Mouse (Mus musculus): ENCODE measurements around the gene Klhl32. TPM values are rescaled to one million over a fixed set of nuclear protein-coding genes. Genes with fewer than 3 reads are reported as not detected.
"Not testable (repeated sequence)": the region's sequence is repeated elsewhere in the genome, so short reads cannot be mapped to it uniquely, and the experiment has no call there.

Gene Klhl32
- 0.17 and 0.24 TPM in 2 replicates for polyA plus RNA-seq (2016; fragmentation: Nextera tagmentation; extraction: Ambion mirVana)

DNA sequence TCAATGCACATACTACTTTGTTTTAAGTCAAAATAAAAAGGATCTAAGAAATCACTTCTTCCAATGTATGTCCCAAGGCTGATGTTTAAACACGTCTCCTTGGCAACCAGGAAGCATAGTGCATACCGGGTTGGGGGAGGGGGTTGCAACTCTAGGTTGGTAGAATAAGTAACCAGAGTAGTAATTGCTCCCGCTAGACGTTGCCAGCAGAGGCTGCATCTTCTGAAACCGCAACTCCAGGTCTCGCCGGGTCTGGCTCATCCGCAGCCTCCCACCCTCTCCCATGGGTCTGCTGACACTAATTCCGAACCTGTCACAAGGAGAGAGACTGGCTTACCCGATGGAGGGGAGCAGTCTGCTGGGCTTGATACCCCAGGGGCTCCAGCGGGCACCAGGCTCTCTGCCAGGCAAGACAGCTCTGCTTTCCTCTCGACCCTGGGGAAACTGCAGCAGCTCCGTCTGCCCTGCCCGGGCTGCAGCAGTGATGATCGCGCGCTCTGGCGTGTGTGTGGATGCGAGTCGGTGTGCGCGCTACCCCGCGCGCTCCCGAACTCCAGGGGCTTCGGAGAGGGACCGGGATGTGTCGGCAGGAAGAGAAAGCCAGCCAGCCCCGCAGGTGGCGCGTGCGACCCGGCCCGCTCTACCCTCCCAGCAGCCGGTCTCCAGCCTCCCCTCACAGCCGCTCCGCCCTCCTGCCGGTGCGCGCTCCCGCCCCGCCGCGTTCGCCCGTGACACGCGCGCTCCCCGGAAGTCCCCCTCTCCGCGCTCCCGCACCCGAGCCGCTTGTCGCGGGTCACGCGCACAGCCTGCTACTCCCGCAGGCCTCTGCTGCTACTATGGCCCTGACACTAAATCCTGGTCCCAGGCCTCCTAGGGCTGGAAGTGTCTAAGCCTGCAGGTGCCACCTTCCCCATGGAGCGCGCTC, at the start of gene Klhl32:
Klhl32 (minus strand) TSS at position 724 of the 925 bp plus-strand sequence.
- peaks cover 16% of the 10 kb centered on the region for H3K27me3 ChIP-seq (replicated peaks)
- peak within 1 kb of the TSS; percentile 62 for H3K4me3 ChIP-seq
- H3K4me1 ChIP-seq: no peaks in the 10 kb centered on the region
- ATAC-seq: peak; percentile 79
- H3K4me2 ChIP-seq: peak within 1 kb of the TSS; percentile 82
- no peaks in the 10 kb centered on the region for H3K9me3 ChIP-seq (replicated peaks)
- under 1% methylated on average over 63 of the region's 63 CpGs for WGBS (ENCODE audit: insufficient replicate concordance)
- H3K9ac ChIP-seq: peak within 1 kb of the TSS; percentile 56
- H3K36me3 ChIP-seq: no peaks in the 10 kb centered on the region
- no peak within 1 kb of the TSS for H3K27ac ChIP-seq

DNA sequence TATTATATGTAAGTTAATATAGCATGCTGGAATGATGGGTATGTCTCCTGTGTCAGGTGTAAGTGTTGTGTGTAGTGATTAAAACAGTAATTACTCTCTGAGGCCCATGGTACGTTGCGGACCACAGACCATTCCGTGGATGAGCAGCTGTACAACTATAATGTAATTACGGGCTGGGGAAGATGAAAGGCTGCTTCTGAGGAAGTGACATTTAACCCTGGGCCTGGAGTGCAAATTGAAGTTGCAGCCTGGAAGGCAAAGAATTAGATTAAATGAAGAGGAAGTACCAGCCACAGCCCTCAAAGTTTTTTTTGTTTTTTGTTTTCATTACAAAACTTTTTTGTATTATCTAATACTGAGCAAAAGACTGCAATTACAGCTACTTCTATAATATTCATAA, 48.2 kb upstream of the Klhl32 start:
- 40% methylated on average over 4 of the region's 4 CpGs for WGBS (ENCODE audit: insufficient replicate concordance)
- peak overlapping the region; percentile 88 for H3K4me2 ChIP-seq
- no peak for ATAC-seq
- H3K4me1 ChIP-seq: peaks cover 11% of the 10 kb centered on the region
- no peaks in the 10 kb centered on the region for H3K9me3 ChIP-seq (replicated peaks)
- peak overlapping the region; percentile 74 for H3K9ac ChIP-seq
- H3K27ac ChIP-seq: no peak overlapping the region
- peaks cover 31% of the 10 kb centered on the region for H3K36me3 ChIP-seq
- peak overlapping the region; percentile 70 for H3K4me3 ChIP-seq
- no peaks in the 10 kb centered on the region for H3K27me3 ChIP-seq (replicated peaks)

GRCm38 (mm10) chr4:24898636-24899035, 47.7 kb upstream of the Klhl32 start:
- Histone ChIP-seq H3K9me3 (replicated peaks) (no peaks in the 10 kb centered on the region), H3K27ac (no peak overlapping the region), H3K4me2 (peak overlapping the region; percentile 88), H3K9ac (peak overlapping the region; percentile 74), H3K4me3 (peak overlapping the region; percentile 70), H3K4me1 (peaks cover 11% of the 10 kb centered on the region), H3K27me3 (replicated peaks) (no peaks in the 10 kb centered on the region), H3K36me3 (peaks cover 30% of the 10 kb centered on the region)
- no peak for ATAC-seq
- 16% methylated on average over 8 of the region's 8 CpGs for WGBS (ENCODE audit: insufficient replicate concordance)

DNA sequence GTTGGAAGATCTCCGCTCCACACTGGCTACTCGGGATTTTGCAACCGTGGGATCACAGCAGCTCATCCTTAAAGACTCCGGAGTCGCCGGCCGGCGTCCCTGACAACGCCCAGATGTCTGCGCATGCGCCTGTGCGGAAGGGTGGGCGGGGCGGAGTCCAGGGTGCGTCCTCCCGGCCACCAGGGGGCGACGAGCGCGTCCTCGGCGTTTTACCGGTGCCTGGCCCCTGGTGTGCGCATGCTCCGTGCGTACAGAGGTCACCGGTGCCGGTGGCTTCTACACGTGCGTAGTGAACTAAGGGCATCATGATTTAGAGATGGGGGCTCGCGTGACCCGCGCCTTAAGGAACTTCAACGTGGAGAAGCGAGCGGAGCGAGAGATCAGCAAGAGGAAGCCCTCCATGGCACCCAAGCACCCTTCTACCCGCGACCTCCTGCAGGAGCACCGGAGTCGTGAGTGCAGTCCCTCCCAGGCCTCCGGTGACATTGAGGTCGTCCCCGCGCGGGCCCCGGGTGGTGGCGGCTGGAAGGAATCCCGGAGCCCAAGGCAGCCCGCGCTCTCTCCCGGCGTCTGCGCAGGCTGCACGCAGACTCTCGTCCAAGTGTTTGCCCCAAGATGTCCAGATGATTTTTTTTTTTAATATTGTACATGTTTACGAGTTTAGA, 47.1 kb upstream of the Klhl32 start, which contains the start of gene Ndufaf4:
Ndufaf4 (plus strand) TSS at position 233 of the 665 bp plus-strand sequence.
- H3K4me2 ChIP-seq: peak within 1 kb of the TSS; percentile 88
- peak within 1 kb of the TSS; percentile 59; the same call in 1 of the 2 replicates for H3K27ac ChIP-seq
- under 1% methylated on average over 58 of the region's 58 CpGs for WGBS (ENCODE audit: insufficient replicate concordance)
- peak; percentile 98 for ATAC-seq
- peak within 1 kb of the TSS; percentile 70 for H3K4me3 ChIP-seq
- H3K27me3 ChIP-seq (replicated peaks): no peaks in the 10 kb centered on the region
- H3K36me3 ChIP-seq: peaks cover 23% of the 10 kb centered on the region
- peaks cover 11% of the 10 kb centered on the region for H3K4me1 ChIP-seq
- peak within 1 kb of the TSS; percentile 74 for H3K9ac ChIP-seq
- no peaks in the 10 kb centered on the region for H3K9me3 ChIP-seq (replicated peaks)

- H3K9ac ChIP-seq: peak overlapping the region; percentile 59
- 13% methylated on average over 7 of the region's 7 CpGs for WGBS (ENCODE audit: insufficient replicate concordance)
Measured at GRCm38 (mm10) chr4:24897351-24897750, 46.4 kb upstream of the Klhl32 start.

GRCm38 (mm10) chr4:24896829-24897228, 45.9 kb upstream of the Klhl32 start:
- Histone ChIP-seq H3K9me3 (replicated peaks) (no peaks in the 10 kb centered on the region), H3K27me3 (replicated peaks) (no peaks in the 10 kb centered on the region), H3K4me2 (peak overlapping the region; percentile 88), H3K36me3 (peaks cover 15% of the 10 kb centered on the region), H3K27ac (no peak overlapping the region), H3K4me1 (peaks cover 11% of the 10 kb centered on the region), H3K4me3 (peak overlapping the region; percentile 70; the same call in 1 of the 2 replicates), H3K9ac (no peak overlapping the region; the same call in 1 of the 2 replicates)
- no peak for ATAC-seq
- WGBS (ENCODE audit: insufficient replicate concordance): 0% methylated on average over 1 of the region's 1 CpGs

More at GRCm38 (mm10) chr4:24897351-24897750, 46.4 kb upstream of the Klhl32 start:
- Histone ChIP-seq H3K36me3 (peaks cover 19% of the 10 kb centered on the region), H3K27ac (no peak overlapping the region), H3K27me3 (replicated peaks) (no peaks in the 10 kb centered on the region), H3K4me3 (peak overlapping the region; percentile 70), H3K4me1 (peaks cover 11% of the 10 kb centered on the region), H3K4me2 (peak overlapping the region; percentile 88), H3K9me3 (replicated peaks) (no peaks in the 10 kb centered on the region)
- peak; percentile 66 for ATAC-seq

- ATAC-seq: no peak
- H3K4me3 ChIP-seq: no peak overlapping the region
- H3K36me3 ChIP-seq: no peaks in the 10 kb centered on the region
- no peak overlapping the region for H3K9ac ChIP-seq
- no peak overlapping the region for H3K4me2 ChIP-seq
- no peaks in the 10 kb centered on the region for H3K27me3 ChIP-seq (replicated peaks)
- H3K4me1 ChIP-seq: peaks cover 11% of the 10 kb centered on the region
- WGBS (ENCODE audit: insufficient replicate concordance): 51% methylated on average over 4 of the region's 4 CpGs
- H3K27ac ChIP-seq: no peak overlapping the region
- 0 out of 2 replicates have a peak, but pooled peaks cover 4% of the 10 kb centered on the region for H3K9me3 ChIP-seq (replicated peaks)
Measured at GRCm38 (mm10) chr4:24894625-24895024, 43.7 kb upstream of the Klhl32 start.

DNA sequence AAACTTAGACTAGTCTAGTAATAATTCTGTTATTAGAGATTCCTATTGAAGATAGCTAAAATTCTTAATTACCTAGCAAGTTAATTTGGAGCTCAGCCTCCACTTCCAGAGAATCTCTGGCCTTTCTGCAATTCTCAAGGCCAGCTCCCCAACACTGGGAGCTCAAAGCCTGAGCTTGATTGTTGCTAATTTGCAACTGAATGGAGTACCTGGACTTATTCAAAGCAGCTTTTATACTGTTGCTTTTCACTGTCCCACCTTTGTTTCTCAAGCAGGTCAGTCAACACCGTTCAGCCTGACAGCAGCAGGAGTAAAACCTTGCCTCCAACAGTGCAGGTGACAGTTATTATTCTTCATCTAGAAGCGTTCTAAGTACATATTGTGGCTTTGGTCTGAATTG, 41.4 kb upstream of the Klhl32 start:
- H3K27ac ChIP-seq; H3K9me3 ChIP-seq (replicated peaks); H3K4me3 ChIP-seq; ATAC-seq; H3K9ac ChIP-seq; H3K27me3 ChIP-seq (replicated peaks); H3K4me2 ChIP-seq; H3K36me3 ChIP-seq; H3K4me1 ChIP-seq: not testable (repeated sequence)
- 63% methylated on average over 2 of the region's 2 CpGs for WGBS (ENCODE audit: insufficient replicate concordance)

DNA sequence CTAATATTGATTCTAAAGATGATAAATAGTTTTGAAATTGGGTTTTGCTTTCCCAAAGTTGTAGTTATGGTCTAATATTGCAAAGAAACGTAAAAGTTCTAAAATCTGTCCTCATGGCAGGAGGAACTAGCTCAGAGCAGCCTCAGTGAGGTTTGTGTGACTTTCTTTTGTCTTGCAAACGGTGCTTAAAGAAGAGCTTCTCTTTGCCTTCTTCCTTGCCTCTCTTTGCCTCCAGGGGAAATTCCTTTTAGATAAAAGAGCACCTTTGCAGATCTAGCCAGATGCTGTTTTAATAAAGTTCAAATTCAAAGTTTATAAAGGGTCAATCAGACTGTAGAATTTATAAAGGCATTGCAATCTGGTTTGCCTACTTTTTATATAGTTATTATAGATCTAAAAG, 38.5 kb upstream of the Klhl32 start:
- not testable (repeated sequence) for H3K36me3 ChIP-seq; H3K27ac ChIP-seq; H3K4me3 ChIP-seq; H3K27me3 ChIP-seq (replicated peaks); H3K9me3 ChIP-seq (replicated peaks); H3K4me2 ChIP-seq; ATAC-seq; H3K4me1 ChIP-seq; H3K9ac ChIP-seq
- 34% methylated on average over 2 of the region's 2 CpGs for WGBS (ENCODE audit: insufficient replicate concordance)

GRCm38 (mm10) chr4:24869230-24869629, 18.3 kb upstream of the Klhl32 start:
- ATAC-seq: no peak
- no peak overlapping the region for H3K4me3 ChIP-seq
- no peak overlapping the region for H3K4me2 ChIP-seq
- H3K9ac ChIP-seq: no peak overlapping the region
- no peaks in the 10 kb centered on the region for H3K36me3 ChIP-seq
- no peaks in the 10 kb centered on the region for H3K9me3 ChIP-seq (replicated peaks)
- H3K4me1 ChIP-seq: no peaks in the 10 kb centered on the region
- WGBS (ENCODE audit: insufficient replicate concordance): 48% methylated on average over 4 of the region's 4 CpGs
- no peak overlapping the region for H3K27ac ChIP-seq
- H3K27me3 ChIP-seq (replicated peaks): no peaks in the 10 kb centered on the region

DNA sequence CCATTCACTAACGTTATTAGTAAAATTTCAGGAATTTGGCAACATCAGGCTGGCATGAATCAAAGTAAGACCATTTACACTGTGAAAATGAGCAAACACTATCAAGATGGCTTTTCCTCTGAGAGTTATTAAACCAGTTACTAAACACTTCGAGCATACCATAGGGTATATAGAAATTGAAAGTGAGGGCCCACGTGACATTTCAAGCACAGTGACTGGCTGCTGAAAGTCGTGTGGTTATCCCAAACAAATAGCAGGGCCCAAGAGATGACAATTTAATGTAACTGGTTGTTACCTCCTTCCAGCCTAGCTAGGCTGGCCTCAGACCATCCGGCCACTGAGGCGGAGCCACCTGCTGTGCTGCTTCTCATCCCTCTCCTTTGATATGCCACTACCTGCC, 14.8 kb upstream of the Klhl32 start:
- no peaks in the 10 kb centered on the region for H3K4me1 ChIP-seq
- WGBS (ENCODE audit: insufficient replicate concordance): 30% methylated on average over 6 of the region's 6 CpGs
- no peak overlapping the region for H3K4me2 ChIP-seq
- no peaks in the 10 kb centered on the region for H3K9me3 ChIP-seq (replicated peaks)
- no peaks in the 10 kb centered on the region for H3K27me3 ChIP-seq (replicated peaks)
- no peak overlapping the region for H3K27ac ChIP-seq
- no peak for ATAC-seq
- no peak overlapping the region for H3K4me3 ChIP-seq
- no peaks in the 10 kb centered on the region for H3K36me3 ChIP-seq
- no peak overlapping the region for H3K9ac ChIP-seq

DNA sequence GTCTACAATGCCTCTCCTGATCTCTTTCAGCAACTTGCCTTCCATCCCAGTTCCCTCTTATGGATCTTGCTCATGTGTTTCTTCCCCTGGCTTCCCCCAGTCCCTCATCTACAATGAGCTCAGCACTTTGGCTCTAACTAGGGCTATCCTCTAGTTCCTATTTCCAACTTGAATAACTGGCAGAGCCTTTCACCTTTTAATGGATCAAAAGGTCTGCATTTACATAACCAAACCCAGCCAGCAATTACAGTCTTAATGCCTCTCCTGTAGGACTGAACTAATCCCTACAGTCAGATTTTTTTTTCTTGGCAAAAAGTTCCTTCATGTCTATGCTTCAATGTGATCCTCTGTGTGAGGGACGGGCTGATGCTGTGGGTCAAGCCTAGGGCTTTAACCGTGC, 3.5 kb downstream of the Klhl32 start:
- Histone ChIP-seq H3K36me3 (no peaks in the 10 kb centered on the region), H3K9ac (no peak overlapping the region), H3K4me3 (no peak overlapping the region), H3K4me1 (no peaks in the 10 kb centered on the region), H3K27ac (no peak overlapping the region), H3K27me3 (replicated peaks) (peaks cover 16% of the 10 kb centered on the region), H3K4me2 (no peak overlapping the region), H3K9me3 (replicated peaks) (no peaks in the 10 kb centered on the region)
- 80% methylated on average over 2 of the region's 2 CpGs for WGBS (ENCODE audit: insufficient replicate concordance)
- no peak for ATAC-seq

All from liver, embryonic 12.5 days (tissue).